Mouse (Mus musculus) stomach, embryonic 16.5 days (tissue): ENCODE data around the gene Msln. TPM values are rescaled to one million over a fixed set of nuclear protein-coding genes. Genes with fewer than 3 reads are reported as not detected.
"Not testable (repeated sequence)": the region's sequence is repeated elsewhere in the genome, so short reads cannot be mapped to it uniquely, and the experiment has no call there.

Experiments used
- ATAC-seq: fragments of 200-750 bp; cut with Nextera tagmentation; 2 replicates; pipeline ENCODE4 v1.8.0; 2017; ENCODE audit warnings: moderate number of reproducible peaks, moderate TSS enrichment; ENCODE audit not compliant: insufficient read depth, low FRiP score
- H3K27ac ChIP-seq: fragments of 300-500 bp; sonication (generic); 2 replicates; pipeline ENCODE4 v1.5.1; 2014; ENCODE audit warnings: low read length
- H3K27me3 ChIP-seq: fragments of 300-500 bp; sonication (generic); 2 replicates; pipeline ENCODE4 v1.6.1; 2014; ENCODE audit warnings: low read length, control low read depth, mixed read lengths; ENCODE audit not compliant: control insufficient read depth, insufficient read depth
- H3K36me3 ChIP-seq: fragments of 300-500 bp; sonication (generic); 2 replicates; pipeline ENCODE4 v1.6.1; 2014; ENCODE audit warnings: low read length; ENCODE audit not compliant: control insufficient read depth, insufficient read depth
- H3K4me1 ChIP-seq: fragments of 300-500 bp; sonication (generic); 2 replicates; pipeline ENCODE4 v1.6.1; 2014; ENCODE audit warnings: low read length, control low read depth, mixed read lengths; ENCODE audit not compliant: control insufficient read depth, insufficient read depth
- H3K4me2 ChIP-seq: fragments of 300-500 bp; sonication (generic); 2 replicates; pipeline ENCODE4 v1.6.1; 2014; ENCODE audit warnings: low read depth, low read length, mixed read lengths
- H3K4me3 ChIP-seq: fragments of 300-500 bp; sonication (generic); replicated peaks from 2 replicates; pipeline ENCODE4 v1.5.1; 2014; ENCODE audit warnings: mild to moderate bottlenecking, low read length
- H3K9ac ChIP-seq: fragments of 300-500 bp; sonication (generic); 2 replicates; pipeline ENCODE4 v1.6.1; 2014; ENCODE audit warnings: low read length
- H3K9me3 ChIP-seq: fragments of 300-500 bp; sonication (generic); replicated peaks from 2 replicates; pipeline ENCODE4 v1.6.1; 2016; ENCODE audit warnings: low read length, control low read depth; ENCODE audit not compliant: control insufficient read depth
- WGBS: fragments of 180-500 bp; shearing (Covaris S2); extraction: QIAGEN DNeasy Blood & Tissue Kit; methylation state at CpG from one replicate; pipeline ENCODE4 v1.1.7; 2014; 5-methylcytosine and 5-hydroxymethylcytosine counted together
- polyA plus RNA-seq: library from polyadenylated mRNA; unstranded; fragments of >200 nt; fragmentation: Nextera tagmentation; extraction: Ambion mirVana; gene quantifications from 2 replicates; pipeline ENCODE4 v1.2.1, GENCODE M21; 2015

Gene Msln
- polyA plus RNA-seq, 1 experiment from 2014 or later: 77.0 TPM

DNA sequence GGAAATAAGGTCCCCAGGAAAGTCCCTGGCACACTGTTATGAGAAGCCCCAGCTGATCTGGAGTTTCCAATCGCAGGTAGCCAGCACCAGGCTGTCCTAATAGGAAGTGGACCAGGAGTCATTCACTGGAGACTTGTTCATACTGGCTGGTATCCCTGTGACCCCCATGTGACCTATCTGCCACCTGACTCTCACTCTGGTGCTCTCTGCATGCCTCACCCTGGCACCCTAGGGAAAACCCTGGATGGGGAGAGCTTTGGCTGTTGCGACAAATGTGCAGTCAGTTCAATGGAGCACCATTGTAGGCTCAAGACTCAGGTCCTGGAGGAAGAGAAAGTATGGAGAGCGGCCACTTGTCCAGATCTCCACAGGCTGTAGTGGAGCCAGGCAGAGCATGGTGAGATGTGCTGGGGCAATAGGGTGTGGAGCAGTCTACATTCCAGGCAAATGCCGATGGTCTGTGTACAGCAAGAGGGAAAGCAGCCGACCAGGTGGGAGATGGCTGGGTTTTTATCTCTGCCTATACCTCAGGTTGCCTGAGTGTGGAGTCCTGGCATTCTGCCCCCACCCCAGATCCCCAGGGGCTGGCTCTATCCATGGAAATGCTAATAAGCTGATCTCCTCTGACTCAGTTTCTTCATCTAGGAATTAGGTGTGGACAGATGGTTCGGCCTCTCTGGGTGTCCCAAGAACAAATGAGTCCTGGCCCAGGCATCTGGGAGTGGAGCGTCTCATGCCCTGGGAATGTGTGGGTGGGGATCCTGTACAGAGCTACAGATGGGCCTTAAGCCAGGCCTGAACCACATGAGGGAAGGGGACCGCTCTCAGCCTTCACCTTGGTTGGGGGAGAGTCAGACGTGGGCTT is 2.4 kb upstream of the Msln start:
- no peaks in the 10 kb centered on the region for H3K36me3 ChIP-seq
- no peaks in the 10 kb centered on the region for H3K9me3 ChIP-seq
- no peak overlapping the region for H3K4me2 ChIP-seq
- peak overlapping the region; percentile 52 for H3K27ac ChIP-seq
- H3K9ac ChIP-seq: no peak overlapping the region
- H3K27me3 ChIP-seq: no peaks in the 10 kb centered on the region
- 62% methylated on average over 9 of the region's 9 CpGs for WGBS
- ATAC-seq: peak; percentile 51; the same call in 1 of the 2 replicates
- H3K4me1 ChIP-seq: peaks cover 4% of the 10 kb centered on the region; the same call in 1 of the 2 replicates
- H3K4me3 ChIP-seq: no peak overlapping the region

DNA sequence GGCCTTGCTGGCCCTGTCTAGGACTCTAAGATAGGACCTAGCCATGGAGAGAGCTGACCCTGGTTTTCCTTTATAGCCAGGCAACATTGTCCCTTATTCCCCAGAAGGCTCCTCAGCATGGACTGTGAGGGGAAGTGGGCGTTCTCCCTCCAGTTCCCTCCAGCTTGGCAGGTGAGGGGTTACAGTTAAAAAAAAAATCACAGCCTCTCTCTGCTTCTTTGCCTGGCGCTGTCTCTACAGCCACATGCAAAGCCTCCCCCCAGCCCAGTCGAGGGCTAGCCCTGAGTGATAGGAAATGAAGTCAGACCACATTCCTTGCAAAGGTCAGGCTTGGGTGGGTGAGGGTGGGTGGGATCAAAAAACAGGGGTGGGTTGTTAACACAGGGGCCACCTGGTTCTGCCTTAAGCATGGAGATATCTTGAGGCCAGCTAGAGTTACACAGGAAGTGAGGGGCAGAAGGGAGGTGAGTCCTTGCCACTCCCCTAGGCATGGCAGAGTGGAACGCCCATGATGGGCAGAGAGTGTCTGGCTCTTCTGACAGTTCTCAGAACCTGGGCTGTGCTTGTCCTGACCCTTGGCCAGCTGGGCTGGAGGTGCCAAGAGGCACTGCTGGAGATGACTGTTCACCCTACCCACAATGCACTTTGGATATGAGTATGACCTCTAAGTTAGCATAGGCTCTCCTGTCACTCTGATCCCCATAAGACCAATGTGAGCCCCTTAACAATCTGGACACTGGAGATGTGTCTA is 1.6 kb upstream of the Msln start:
- peak overlapping the region; percentile 66 for H3K27ac ChIP-seq
- peaks cover 9% of the 10 kb centered on the region for H3K4me1 ChIP-seq
- no peak overlapping the region for H3K4me3 ChIP-seq
- no peaks in the 10 kb centered on the region for H3K36me3 ChIP-seq
- WGBS: 18% methylated on average over 4 of the region's 4 CpGs
- H3K4me2 ChIP-seq: no peak overlapping the region
- no peaks in the 10 kb centered on the region for H3K9me3 ChIP-seq
- peak; percentile 77; the same call in 1 of the 2 replicates for ATAC-seq
- H3K9ac ChIP-seq: peak overlapping the region; percentile 35
- no peaks in the 10 kb centered on the region for H3K27me3 ChIP-seq

DNA sequence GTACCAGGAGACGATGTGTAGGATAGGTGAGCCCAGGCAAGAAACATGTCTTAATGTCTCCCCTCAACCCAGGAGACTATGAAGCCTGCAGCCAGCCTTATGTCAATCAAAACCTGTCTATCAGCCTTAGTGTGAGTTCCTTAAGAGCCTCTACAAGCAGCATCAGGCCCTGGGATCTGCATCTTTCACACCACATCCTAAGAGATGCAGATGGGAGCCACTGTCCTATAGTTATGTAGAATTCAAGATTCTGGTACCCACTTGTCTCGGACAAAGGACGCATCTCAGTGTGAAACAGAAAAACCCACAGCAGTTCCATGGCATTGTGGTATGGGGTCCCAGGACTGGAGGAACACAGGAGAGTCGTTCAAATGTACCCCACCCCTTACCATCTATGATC is 908 bp upstream of the Msln start:
- H3K9me3 ChIP-seq: no peaks in the 10 kb centered on the region

DNA sequence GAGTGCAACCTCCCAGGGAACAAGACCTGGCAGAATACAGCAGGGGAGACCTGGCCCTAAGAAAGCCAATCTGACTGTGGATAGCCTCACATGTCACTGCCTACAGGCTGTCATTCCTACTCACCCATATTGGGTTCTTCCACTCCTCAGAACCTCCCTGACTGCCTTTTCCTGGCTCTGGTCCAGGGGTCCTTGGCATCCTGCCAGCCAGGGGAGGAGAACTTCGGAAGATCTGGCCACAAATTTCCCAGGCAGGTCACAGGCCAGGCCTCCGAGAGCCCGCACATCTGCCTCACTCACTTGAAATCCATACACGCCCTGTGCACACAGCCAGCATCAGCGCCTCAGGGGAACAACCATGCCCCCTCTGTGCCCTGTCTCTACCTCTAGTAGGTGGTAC is 2.7 kb downstream of the Msln start:
- Histone ChIP-seq H3K9ac (0 out of 2 replicates have a peak overlapping the region, but pooled peaks have one; percentile 31), H3K4me2 (no peak overlapping the region), H3K36me3 (no peaks in the 10 kb centered on the region), H3K9me3 (no peaks in the 10 kb centered on the region), H3K4me1 (peaks cover 9% of the 10 kb centered on the region), H3K27me3 (no peaks in the 10 kb centered on the region), H3K4me3 (no peak overlapping the region), H3K27ac (no peak overlapping the region)
- ATAC-seq: no peak
- WGBS: 27% methylated on average over 5 of the region's 5 CpGs

More for the DNA sequence above, 908 bp upstream of the Msln start:
- peak overlapping the region; percentile 35 for H3K9ac ChIP-seq
- H3K27me3 ChIP-seq: no peaks in the 10 kb centered on the region
- peak overlapping the region; percentile 66; the same call in 1 of the 2 replicates for H3K27ac ChIP-seq
- H3K4me1 ChIP-seq: peaks cover 9% of the 10 kb centered on the region
- no peaks in the 10 kb centered on the region for H3K36me3 ChIP-seq
- no peak overlapping the region for H3K4me2 ChIP-seq
- no peak overlapping the region for H3K4me3 ChIP-seq
- no peak for ATAC-seq
- WGBS: 68% methylated on average over 4 of the region's 4 CpGs

DNA sequence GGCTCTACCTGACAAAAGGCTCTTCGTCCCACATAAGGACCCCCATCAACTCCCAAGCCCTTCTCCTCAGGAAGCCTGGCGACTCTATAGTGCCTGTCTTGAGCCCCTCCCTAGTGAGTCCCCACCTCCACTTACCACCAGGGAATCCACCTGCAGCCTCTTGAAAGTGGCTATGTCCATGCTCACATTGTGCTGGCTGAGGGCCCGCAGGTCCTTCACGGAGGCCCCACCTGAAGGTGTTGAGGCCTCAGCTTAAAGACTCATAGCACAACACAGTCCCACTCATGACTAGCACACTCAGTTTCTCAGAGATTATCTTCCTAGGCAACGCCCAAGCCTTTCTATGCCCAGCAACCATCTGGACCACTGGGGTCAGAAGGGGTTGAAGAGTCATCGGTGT is 4.9 kb downstream of the Msln start:
- no peak overlapping the region for H3K4me2 ChIP-seq
- H3K4me3 ChIP-seq: no peak overlapping the region
- H3K27ac ChIP-seq: no peak overlapping the region
- H3K27me3 ChIP-seq: no peaks in the 10 kb centered on the region
- H3K36me3 ChIP-seq: no peaks in the 10 kb centered on the region
- no peak overlapping the region for H3K9ac ChIP-seq
- peaks cover 6% of the 10 kb centered on the region for H3K4me1 ChIP-seq
- no peak for ATAC-seq
- H3K9me3 ChIP-seq: no peaks in the 10 kb centered on the region
- WGBS: 79% methylated on average over 6 of the region's 6 CpGs

DNA sequence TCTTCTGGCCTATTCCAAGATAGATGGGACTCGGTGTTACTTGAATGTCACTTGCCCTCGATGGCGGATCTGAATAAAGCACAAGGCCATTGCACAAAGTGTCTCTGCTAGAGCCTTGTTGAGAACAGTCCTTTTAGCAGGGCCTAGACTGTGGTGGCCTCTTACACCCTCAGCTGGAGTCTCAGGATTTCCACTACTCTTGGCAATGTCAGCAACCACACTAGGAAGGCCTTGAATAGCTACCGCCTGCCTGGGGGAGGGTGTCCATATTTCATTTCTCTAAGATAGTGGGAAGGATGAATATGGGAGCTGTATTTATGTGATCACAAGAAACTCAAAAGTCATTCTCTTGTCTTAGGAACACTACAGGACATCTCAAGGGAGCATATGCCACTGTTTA is 5.9 kb downstream of the Msln start:
- Histone ChIP-seq H3K9me3 (no peaks in the 10 kb centered on the region), H3K9ac (no peak overlapping the region), H3K4me1 (peaks cover 6% of the 10 kb centered on the region), H3K4me2 (no peak overlapping the region), H3K27me3 (no peaks in the 10 kb centered on the region), H3K4me3 (no peak overlapping the region), H3K36me3 (no peaks in the 10 kb centered on the region), H3K27ac (no peak overlapping the region)
- WGBS: 83% methylated on average over 4 of the region's 4 CpGs
- no peak for ATAC-seq

DNA sequence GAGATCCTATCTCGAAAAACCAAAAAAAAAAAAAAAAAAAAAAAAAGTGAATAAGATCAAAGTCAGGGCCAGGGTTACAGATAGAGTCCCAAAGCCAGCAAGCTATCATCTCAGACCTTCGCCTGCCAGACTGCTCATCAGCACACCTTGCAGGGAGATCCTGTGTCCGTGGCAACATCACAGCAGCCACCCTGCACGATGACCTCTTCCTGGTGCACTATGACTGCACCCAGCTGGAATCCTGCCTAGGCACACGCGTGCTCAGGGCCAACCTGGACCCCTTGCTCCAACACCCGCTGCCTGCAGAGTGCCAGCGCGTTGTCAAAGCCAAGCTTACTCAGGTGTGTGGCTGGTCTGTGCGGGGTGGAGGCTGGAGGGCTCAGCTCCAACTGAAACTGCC is 9.9 kb downstream of the Msln start:
- Histone ChIP-seq H3K36me3 (no peaks in the 10 kb centered on the region), H3K4me3 (no peak overlapping the region), H3K27me3 (no peaks in the 10 kb centered on the region), H3K9ac (no peak overlapping the region), H3K9me3 (no peaks in the 10 kb centered on the region), H3K4me2 (no peak overlapping the region), H3K4me1 (no peaks in the 10 kb centered on the region), H3K27ac (no peak overlapping the region)
- 73% methylated on average over 10 of the region's 10 CpGs for WGBS
- no peak for ATAC-seq

DNA sequence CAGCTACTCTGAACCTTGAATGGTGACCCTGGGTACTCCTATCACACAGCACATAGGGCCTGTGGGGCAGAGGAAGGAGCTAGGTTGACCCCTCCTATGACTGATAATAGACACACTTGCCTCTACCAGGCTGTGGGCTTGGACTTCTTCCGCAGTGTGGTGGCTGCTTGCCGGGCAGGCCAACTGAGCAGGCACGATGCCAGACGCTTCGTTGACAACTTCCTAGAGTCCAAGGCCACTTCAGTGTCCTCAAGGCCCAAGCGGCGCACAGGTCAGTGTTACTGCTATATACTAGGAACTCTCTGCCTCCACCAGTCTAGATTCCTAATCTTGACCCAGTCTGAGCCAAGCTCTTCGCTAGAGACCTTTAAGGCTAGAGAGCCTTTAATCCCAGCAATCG is 10.3 kb downstream of the Msln start:
- H3K36me3 ChIP-seq: no peaks in the 10 kb centered on the region
- WGBS: 89% methylated on average over 9 of the region's 9 CpGs
- H3K27ac ChIP-seq: no peak overlapping the region
- H3K4me2 ChIP-seq: no peak overlapping the region
- no peak overlapping the region for H3K9ac ChIP-seq
- H3K4me1 ChIP-seq: no peaks in the 10 kb centered on the region
- ATAC-seq: no peak
- no peaks in the 10 kb centered on the region for H3K27me3 ChIP-seq
- H3K4me3 ChIP-seq: no peak overlapping the region
- H3K9me3 ChIP-seq: no peaks in the 10 kb centered on the region

DNA sequence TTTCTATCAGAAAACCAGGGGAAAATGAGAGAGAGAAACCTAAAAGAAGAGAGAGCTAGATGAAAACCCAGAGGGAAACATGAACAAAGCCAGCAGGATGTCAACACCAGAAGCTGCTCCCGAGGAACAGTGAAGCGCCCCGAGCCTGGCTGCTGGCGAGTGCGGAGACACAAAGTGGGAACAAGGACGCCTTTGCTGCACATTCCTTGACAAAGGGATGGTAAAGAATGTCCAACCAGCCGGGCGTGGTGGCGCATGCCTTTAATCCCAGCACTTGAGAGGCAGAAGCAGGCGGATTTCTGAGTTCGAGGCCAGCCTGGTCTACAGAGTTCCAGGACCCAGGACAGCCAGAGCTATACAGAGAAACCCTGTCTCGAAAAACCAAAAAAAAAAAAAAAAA is 12.7 kb downstream of the Msln start:
- H3K27ac ChIP-seq, ATAC-seq, H3K4me2 ChIP-seq, H3K27me3 ChIP-seq, H3K36me3 ChIP-seq, H3K9ac ChIP-seq, H3K4me3 ChIP-seq, H3K9me3 ChIP-seq, H3K4me1 ChIP-seq: not testable (repeated sequence)
- 74% methylated on average over 12 of the region's 12 CpGs for WGBS
